Comparison of ENCODE assay signal across 7 mouse cellular contexts in genomic region chr2:118543893-118544799, GRCm38 (mm10). TPM values are rescaled to one million over a fixed set of nuclear protein-coding genes. Genes with fewer than 3 reads are reported as not detected.
DNase-seq lines count a peak whose midpoint lies in the region; ATAC-seq and TF ChIP-seq lines count a peak whose summit lies in the region.

No protein-coding gene starts in this region.

- no peaks in the 10 kb centered on the region for H3K27me3 ChIP-seq in hindbrain, embryonic 16.5 days (replicated peaks; ENCODE audit: control insufficient read depth, insufficient read depth, low read length)

- H3K36me3 ChIP-seq in hindbrain, embryonic 16.5 days (ENCODE audit: control insufficient read depth, insufficient read depth, low read length) = no peaks in the 10 kb centered on the region

- peak overlapping the region; percentile 63 for H3K4me2 ChIP-seq in hindbrain, embryonic 16.5 days (ENCODE audit: low read length)

- no peaks in the 10 kb centered on the region for H3K9me3 ChIP-seq in hindbrain, embryonic 16.5 days (ENCODE audit: control insufficient read depth, low read length)

- peak; percentile 84 for ATAC-seq in hindbrain, embryonic 16.5 days
- ATAC-seq in megakaryocyte, adult 5-6 weeks (ENCODE audit: poor library complexity, severe bottlenecking) = peak; percentile 31

- H3K9ac ChIP-seq in hindbrain, embryonic 16.5 days (ENCODE audit: low read depth, low read length) = peak overlapping the region; percentile 67

- peak; percentile 91 for DNase-seq in adipocyte (ENCODE audit: low spot score)
- peak; percentile 83 to 86 for DNase-seq in cerebellum, postnatal 36 days
- DNase-seq in gastrocnemius, adult 2 months = peak; percentile 89
- peak; percentile 46 to 61 for DNase-seq in left cerebral cortex, adult 8-10 months (ENCODE audit: low spot score in 2 of 2)
- DNase-seq in right cerebral cortex, postnatal 25 days = peak; percentile 65

- intact Hi-C loops in gastrocnemius, adult 2 months (cut with DNase I) = loop anchor here (10.0 kb wide), 1 partner anchor 201 kb away; the partner anchor contains the start of gene Inafm2

- H3K4me3 ChIP-seq in gastrocnemius, adult 2 months = peak overlapping the region; percentile 94
- H3K4me3 ChIP-seq in hindbrain, embryonic 16.5 days (ENCODE audit: low read length) = peak overlapping the region; percentile 36

- WGBS in hindbrain, embryonic 16.5 days = 9% methylated on average over 23 of the region's 23 CpGs

- TF ChIP-seq CTCF in gastrocnemius, adult 2 months (IDR thresholded peaks at IDR 0.05) = no peak

- H3K27ac ChIP-seq in gastrocnemius, adult 2 months = peak overlapping the region; percentile 96
- peak overlapping the region; percentile 56 for H3K27ac ChIP-seq in hindbrain, embryonic 16.5 days (ENCODE audit: low read depth, low read length)

- H3K4me1 ChIP-seq in hindbrain, embryonic 16.5 days (ENCODE audit: control insufficient read depth, insufficient read depth, low read depth, low read length) = peaks cover 48% of the 10 kb centered on the region

RNA-seq across cellular contexts. Expression of gene Bmf, which starts 5.3 kb away (rescaled TPM):
- 1 to 10 TPM; 3.3 to 6.2 TPM for total RNA-seq in gastrocnemius, adult 2 months (2021)
- polyA plus RNA-seq in hindbrain, embryonic 16.5 days (2015; fragmentation: Nextera tagmentation; extraction: Ambion mirVana) = 1.6 and 1.9 TPM in 2 replicates
- 1 to 10 TPM; 3.4 to 5.2 (median 4.7) TPM for total RNA-seq in left cerebral cortex, adult 8-10 months (2022)
- 8.8 and 12.4 TPM in 2 replicates for total RNA-seq in megakaryocyte, adult 5-6 weeks (2015)
- total RNA-seq in megakaryocyte, adult 5-6 weeks (2017) = 9.7 and 11.5 TPM in 2 replicates

RNA-seq across cellular contexts. Expression of gene Bub1b, which starts 53.9 kb away (rescaled TPM):
- total RNA-seq in gastrocnemius, adult 2 months (2021) = under 1 TPM; 0.25 to 0.38 TPM
- polyA plus RNA-seq in hindbrain, embryonic 16.5 days (2015; fragmentation: Nextera tagmentation; extraction: Ambion mirVana) = 13.8 and 16.9 TPM in 2 replicates
- total RNA-seq in left cerebral cortex, adult 8-10 months (2022) = 1 to 10 TPM in 3 of 4 experiments, under 1 TPM in 1; 0.98 to 2.6 (median 1.8) TPM
- total RNA-seq in megakaryocyte, adult 5-6 weeks (2015) = 48.8 and 63.4 TPM in 2 replicates
- total RNA-seq in megakaryocyte, adult 5-6 weeks (2017) = 139 TPM in 2 replicates

Comparison
In these comparisons a context has a peak if more than half of its experiments do, and no peak if none do; other contexts are left out.
1. Peak in every context shown above with its lines: DNase-seq, ATAC-seq, H3K4me3 ChIP-seq and H3K27ac ChIP-seq.
2. RNA of gene Bub1b, which starts 53.9 kb away (total RNA-seq): 48.8 to 139 TPM in megakaryocyte, adult 5-6 weeks; 0.98 to 2.6 TPM in left cerebral cortex, adult 8-10 months and 0.25 to 0.38 TPM in gastrocnemius, adult 2 months; every median in the first group is over 10 times any median in the second.